26 mouse cellular contexts compared by ENCODE assay signal in the genomic region with DNA sequence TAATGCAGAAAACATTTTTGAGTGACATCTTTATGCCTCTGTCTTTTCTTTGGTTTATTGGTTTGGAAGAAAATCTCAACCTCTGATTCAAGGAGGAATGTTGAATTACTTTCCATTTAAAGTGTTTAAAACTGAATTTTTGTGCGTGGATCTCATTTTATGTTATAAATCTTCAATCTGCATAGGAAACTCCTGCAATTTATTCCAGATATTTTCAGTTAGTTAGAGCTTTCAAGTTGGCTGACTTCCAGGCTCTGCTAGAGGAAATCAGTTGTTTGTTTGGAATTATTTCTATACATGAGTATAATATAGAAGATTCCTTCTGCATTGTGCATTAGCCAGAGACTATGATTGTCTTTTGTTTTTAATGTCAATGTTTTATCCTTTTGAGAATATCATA.
"Had no signal": no experiment of that assay in that cellular context is flagged by ENCODE, and none has a peak within 500 bp of the region (broad histone marks: within the 10 kb centered on the region; RNA-seq: fewer than 3 reads in every experiment).

No protein-coding gene starts in this region.

- ATAC-seq: hindbrain, embryonic 16.5 days; inflammation-experienced regulatory T-cells, adult 6 months; intestine, embryonic 15.5 days; intestine, postnatal 0 days had no signal

- H3K9me3 ChIP-seq: heart, embryonic 10.5 days; heart, embryonic 12.5 days; hindbrain, embryonic 10.5 days; hindbrain, embryonic 12.5 days; intestine, embryonic 15.5 days; limb, embryonic 13.5 days; liver, embryonic 13.5 days; liver, embryonic 15.5 days had no signal

- H3K27ac ChIP-seq: gastrocnemius, adult 2 months; heart, embryonic 10.5 days; hindbrain, embryonic 10.5 days; hindbrain, embryonic 12.5 days; hindbrain, embryonic 14.5 days; intestine, embryonic 15.5 days; layer of hippocampus, adult 2 months; left cerebral cortex, adult 2 months; limb, embryonic 13.5 days; liver, embryonic 13.5 days; liver, embryonic 15.5 days had no signal

- H3K27me3 ChIP-seq: heart, embryonic 12.5 days; hindbrain, embryonic 12.5 days; intestine, embryonic 15.5 days; limb, embryonic 13.5 days; liver, embryonic 13.5 days; liver, embryonic 15.5 days had no signal

- H3K9ac ChIP-seq: heart, embryonic 12.5 days; hindbrain, embryonic 12.5 days; hindbrain, embryonic 14.5 days; intestine, embryonic 15.5 days; limb, embryonic 13.5 days; liver, embryonic 13.5 days; liver, embryonic 15.5 days had no signal

- H3K36me3 ChIP-seq: heart, embryonic 10.5 days; heart, embryonic 12.5 days; hindbrain, embryonic 10.5 days; hindbrain, embryonic 12.5 days; intestine, embryonic 15.5 days; limb, embryonic 13.5 days; liver, embryonic 13.5 days; liver, embryonic 15.5 days had no signal

- H3K4me3 ChIP-seq: gastrocnemius, adult 2 months; heart, embryonic 10.5 days; heart, embryonic 12.5 days; hindbrain, embryonic 10.5 days; hindbrain, embryonic 12.5 days; intestine, embryonic 15.5 days; layer of hippocampus, adult 2 months; left cerebral cortex, adult 2 months; limb, embryonic 13.5 days; liver, embryonic 13.5 days; liver, embryonic 15.5 days had no signal

- H3K4me2 ChIP-seq: heart, embryonic 12.5 days; hindbrain, embryonic 12.5 days; hindbrain, embryonic 14.5 days; intestine, embryonic 15.5 days; limb, embryonic 13.5 days; liver, embryonic 11.5 days; liver, embryonic 13.5 days; liver, embryonic 15.5 days had no signal

- DNase-seq: gastrocnemius, adult 2 months; gastrocnemius, postnatal 10 days; gastrocnemius, postnatal 25 days; heart, adult 18-20 months; heart, postnatal 10 days; heart, postnatal 4 days; kidney, adult 18-20 months; kidney, adult 8-10 months; kidney, postnatal 25 days; kidney, postnatal 4 days; liver; liver, embryonic 13.5 days had no signal

- H3K4me1 ChIP-seq: heart, embryonic 10.5 days; heart, embryonic 12.5 days; hindbrain, embryonic 10.5 days; hindbrain, embryonic 12.5 days; intestine, embryonic 15.5 days; liver, embryonic 13.5 days; liver, embryonic 15.5 days had no signal
